Mouse (Mus musculus) small intestine, adult 2 months (tissue): ENCODE measurements around the gene Cyp2f2.

Source experiments
- CTCF ChIP-seq: fragments of 200-500 bp; IDR thresholded peaks from 2 replicates; pipeline ENCODE4 v1.5.1; 2012; ENCODE audit warnings: low read depth, mild to moderate bottlenecking, control low read depth, inconsistent platforms, low read length, moderate library complexity, mixed read lengths; ENCODE audit not compliant: insufficient replicate concordance, insufficient read length; ENCODE audit errors: extremely low read depth
- POLR2A ChIP-seq: fragments of 200-500 bp; IDR thresholded peaks from 2 replicates; pipeline ENCODE4 v1.6.1; 2012; ENCODE audit warnings: low read depth, mild to moderate bottlenecking, control low read depth, inconsistent platforms, low read length, moderate library complexity

- no peak for TF ChIP-seq CTCF
- TF ChIP-seq POLR2A: no peak
These were observed 42.0 kb downstream of the Cyp2f2 start for GRCm38 (mm10) chr7:27161744-27162143.
